Mouse (Mus musculus): ENCODE results near the gene Bmp3. TPM values are rescaled to one million over a fixed set of nuclear protein-coding genes. Genes with fewer than 3 reads are reported as not detected.

Bmp3 gene
- polyA plus RNA-seq, 1 experiment from 2014 or later, result 0.74 TPM

GRCm38 (mm10) chr5:98842600-98843310 lies 11.5 kb upstream of the Bmp3 start:
- H3K9ac ChIP-seq (ENCODE audit: low read length), result no peak overlapping the region
- no peak overlapping the region for H3K4me2 ChIP-seq (ENCODE audit: low read depth, low read length)
- 76% methylated on average over 7 of the region's 7 CpGs for WGBS
- no peaks in the 10 kb centered on the region for H3K9me3 ChIP-seq (replicated peaks; ENCODE audit: control insufficient read depth, low read length)
- H3K27ac ChIP-seq (ENCODE audit: low read length), result no peak overlapping the region
- no peak overlapping the region for H3K4me3 ChIP-seq (ENCODE audit: low read length)
- no peaks in the 10 kb centered on the region; the same call in 1 of the 2 replicates for H3K27me3 ChIP-seq (ENCODE audit: control insufficient read depth, insufficient read depth, low read length)
- no peaks in the 10 kb centered on the region for H3K4me1 ChIP-seq (ENCODE audit: control insufficient read depth, insufficient read depth, low read length)
- no peak for ATAC-seq (replicated peaks; ENCODE audit: extremely low read depth, insufficient read depth, low FRiP score)
- no peaks in the 10 kb centered on the region for H3K36me3 ChIP-seq (ENCODE audit: control insufficient read depth, insufficient read depth)

DNA sequence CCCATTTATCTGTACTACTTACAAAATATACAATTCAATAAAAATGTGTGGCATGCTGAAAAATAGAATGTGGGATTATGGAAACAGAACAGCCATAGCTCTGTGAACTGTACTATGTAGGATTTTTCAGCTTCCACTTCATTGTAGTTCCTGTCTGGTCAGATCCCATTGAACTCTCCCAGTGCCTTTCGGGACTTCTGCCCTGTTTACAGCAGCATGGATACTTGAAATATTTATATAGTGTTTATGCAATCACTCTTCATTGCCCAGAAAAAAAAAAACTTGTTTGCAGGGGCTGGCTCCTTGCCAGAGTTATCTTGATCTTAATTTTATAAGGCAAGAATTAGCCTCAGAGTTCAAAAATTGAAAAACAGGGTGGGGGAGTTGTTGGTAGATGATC lies 9.6 kb upstream of the Bmp3 start:
- Histone ChIP-seq H3K4me2 (ENCODE audit: low read depth, low read length) (no peak overlapping the region), H3K4me3 (ENCODE audit: low read length) (no peak overlapping the region), H3K9ac (ENCODE audit: low read length) (no peak overlapping the region), H3K36me3 (ENCODE audit: control insufficient read depth, insufficient read depth) (no peaks in the 10 kb centered on the region), H3K4me1 (ENCODE audit: control insufficient read depth, insufficient read depth, low read length) (no peaks in the 10 kb centered on the region), H3K27me3 (ENCODE audit: control insufficient read depth, insufficient read depth, low read length) (no peaks in the 10 kb centered on the region; the same call in 1 of the 2 replicates), H3K9me3 (replicated peaks; ENCODE audit: control insufficient read depth, low read length) (no peaks in the 10 kb centered on the region), H3K27ac (ENCODE audit: low read length) (no peak overlapping the region)
- no peak for ATAC-seq (replicated peaks; ENCODE audit: extremely low read depth, insufficient read depth, low FRiP score)
- 57% methylated on average over 1 of the region's 1 CpGs for WGBS

- no peak overlapping the region for H3K27ac ChIP-seq (ENCODE audit: low read length)
- no peaks in the 10 kb centered on the region for H3K9me3 ChIP-seq (replicated peaks; ENCODE audit: control insufficient read depth, low read length)
- ATAC-seq (replicated peaks; ENCODE audit: extremely low read depth, insufficient read depth, low FRiP score), result peak; percentile 32
- H3K4me2 ChIP-seq (ENCODE audit: low read depth, low read length), result peak overlapping the region; percentile 85
- no peaks in the 10 kb centered on the region for H3K36me3 ChIP-seq (ENCODE audit: control insufficient read depth, insufficient read depth)
- peaks cover 7% of the 10 kb centered on the region for H3K4me1 ChIP-seq (ENCODE audit: control insufficient read depth, insufficient read depth, low read length)
- H3K4me3 ChIP-seq (ENCODE audit: low read length), result peak overlapping the region; percentile 66
- WGBS, result under 1% methylated on average over 70 of the region's 75 CpGs
- peak overlapping the region; percentile 65 for H3K9ac ChIP-seq (ENCODE audit: low read length)
- H3K27me3 ChIP-seq (ENCODE audit: control insufficient read depth, insufficient read depth, low read length), result peaks cover 49% of the 10 kb centered on the region
Observed at GRCm38 (mm10) chr5:98854627-98855564, 681 bp downstream of the Bmp3 start.

DNA sequence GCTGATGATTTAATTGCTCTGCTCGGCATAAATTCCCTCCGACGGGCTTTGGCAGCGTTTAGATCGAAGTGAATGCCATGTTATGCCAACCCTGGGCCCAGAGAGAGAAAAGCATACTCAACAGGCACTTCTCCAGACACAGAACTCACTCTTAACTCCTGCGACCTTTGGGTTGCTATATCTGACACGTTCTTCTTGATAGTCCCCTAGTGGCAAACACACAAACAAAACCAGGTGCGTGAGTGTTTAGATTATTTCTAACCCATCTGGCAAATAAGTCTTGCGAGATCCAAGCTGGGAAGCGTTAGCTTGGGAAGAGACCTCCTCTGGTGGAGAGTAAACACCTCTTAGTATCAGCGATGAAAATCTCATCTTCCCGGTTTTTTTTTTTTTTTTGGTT lies 1.5 kb downstream of the Bmp3 start:
- Histone ChIP-seq H3K36me3 (ENCODE audit: control insufficient read depth, insufficient read depth) (no peaks in the 10 kb centered on the region), H3K9me3 (replicated peaks; ENCODE audit: control insufficient read depth, low read length) (no peaks in the 10 kb centered on the region), H3K4me2 (ENCODE audit: low read depth, low read length) (peak overlapping the region; percentile 85; the same call in 1 of the 2 replicates), H3K27me3 (ENCODE audit: control insufficient read depth, insufficient read depth, low read length) (peaks cover 49% of the 10 kb centered on the region), H3K9ac (ENCODE audit: low read length) (no peak overlapping the region), H3K27ac (ENCODE audit: low read length) (no peak overlapping the region), H3K4me1 (ENCODE audit: control insufficient read depth, insufficient read depth, low read length) (peaks cover 7% of the 10 kb centered on the region), H3K4me3 (ENCODE audit: low read length) (peak overlapping the region; percentile 66)
- no peak for ATAC-seq (replicated peaks; ENCODE audit: extremely low read depth, insufficient read depth, low FRiP score)
- WGBS, result 10% methylated on average over 12 of the region's 12 CpGs

DNA sequence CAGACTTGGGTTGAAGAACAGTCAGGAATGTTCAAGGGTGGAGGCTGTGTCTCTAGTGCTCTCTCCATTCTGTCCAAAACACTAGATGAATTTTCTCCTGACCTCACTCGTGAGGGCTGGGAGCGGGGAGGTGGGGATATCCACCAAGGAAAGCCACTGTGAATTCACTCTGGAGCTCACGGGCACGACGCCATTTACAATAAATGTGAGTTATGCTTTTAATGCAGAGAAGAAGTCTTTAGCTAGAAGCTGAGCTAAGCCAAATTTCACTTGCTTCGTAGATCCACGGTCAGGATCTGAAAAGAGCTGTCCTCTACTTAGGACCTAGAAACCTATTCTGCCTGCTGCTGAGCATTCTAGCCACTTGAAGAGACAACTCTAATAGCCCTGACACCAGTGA lies 2.1 kb downstream of the Bmp3 start:
- Histone ChIP-seq H3K27ac (ENCODE audit: low read length) (no peak overlapping the region), H3K36me3 (ENCODE audit: control insufficient read depth, insufficient read depth) (no peaks in the 10 kb centered on the region), H3K4me1 (ENCODE audit: control insufficient read depth, insufficient read depth, low read length) (peaks cover 7% of the 10 kb centered on the region), H3K9me3 (replicated peaks; ENCODE audit: control insufficient read depth, low read length) (no peaks in the 10 kb centered on the region), H3K4me2 (ENCODE audit: low read depth, low read length) (no peak overlapping the region), H3K9ac (ENCODE audit: low read length) (no peak overlapping the region), H3K27me3 (ENCODE audit: control insufficient read depth, insufficient read depth, low read length) (peaks cover 49% of the 10 kb centered on the region), H3K4me3 (ENCODE audit: low read length) (no peak overlapping the region)
- no peak for ATAC-seq (replicated peaks; ENCODE audit: extremely low read depth, insufficient read depth, low FRiP score)
- 61% methylated on average over 7 of the region's 7 CpGs for WGBS

DNA sequence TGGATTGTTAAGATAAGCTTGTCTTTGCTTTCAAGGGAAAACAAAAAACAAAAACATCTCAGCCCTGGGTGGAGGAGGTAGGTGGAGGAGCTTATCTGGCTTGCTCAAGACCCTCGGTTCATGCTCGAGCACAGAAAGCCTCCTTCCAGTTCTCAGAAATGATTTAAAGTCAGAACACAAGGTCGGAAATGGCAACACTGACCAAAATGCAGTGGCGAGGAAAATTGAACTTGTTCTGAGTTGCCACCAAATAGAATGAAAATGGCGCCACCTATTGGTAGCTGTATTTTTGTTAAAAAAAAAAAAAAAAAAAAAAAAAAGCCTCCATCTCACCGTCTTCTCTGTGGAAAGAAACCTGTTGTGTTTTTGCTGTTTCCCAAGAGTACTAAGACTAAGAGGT lies 9.7 kb downstream of the Bmp3 start:
- no peak for ATAC-seq (replicated peaks; ENCODE audit: extremely low read depth, insufficient read depth, low FRiP score)
- H3K4me3 ChIP-seq (ENCODE audit: low read length), result no peak overlapping the region
- H3K36me3 ChIP-seq (ENCODE audit: control insufficient read depth, insufficient read depth), result no peaks in the 10 kb centered on the region
- no peaks in the 10 kb centered on the region for H3K9me3 ChIP-seq (replicated peaks; ENCODE audit: control insufficient read depth, low read length)
- H3K4me1 ChIP-seq (ENCODE audit: control insufficient read depth, insufficient read depth, low read length), result no peaks in the 10 kb centered on the region
- H3K27ac ChIP-seq (ENCODE audit: low read length), result no peak overlapping the region
- peak overlapping the region; percentile 32; the same call in 1 of the 2 replicates for H3K4me2 ChIP-seq (ENCODE audit: low read depth, low read length)
- no peak overlapping the region for H3K9ac ChIP-seq (ENCODE audit: low read length)
- no peaks in the 10 kb centered on the region for H3K27me3 ChIP-seq (ENCODE audit: control insufficient read depth, insufficient read depth, low read length)
- WGBS, result under 1% methylated on average over 6 of the region's 6 CpGs

GRCm38 (mm10) chr5:98865146-98865545 lies 10.9 kb downstream of the Bmp3 start:
- no peaks in the 10 kb centered on the region for H3K4me1 ChIP-seq (ENCODE audit: control insufficient read depth, insufficient read depth, low read length)
- no peak overlapping the region for H3K27ac ChIP-seq (ENCODE audit: low read length)
- WGBS, result 85% methylated on average over 5 of the region's 5 CpGs

DNA sequence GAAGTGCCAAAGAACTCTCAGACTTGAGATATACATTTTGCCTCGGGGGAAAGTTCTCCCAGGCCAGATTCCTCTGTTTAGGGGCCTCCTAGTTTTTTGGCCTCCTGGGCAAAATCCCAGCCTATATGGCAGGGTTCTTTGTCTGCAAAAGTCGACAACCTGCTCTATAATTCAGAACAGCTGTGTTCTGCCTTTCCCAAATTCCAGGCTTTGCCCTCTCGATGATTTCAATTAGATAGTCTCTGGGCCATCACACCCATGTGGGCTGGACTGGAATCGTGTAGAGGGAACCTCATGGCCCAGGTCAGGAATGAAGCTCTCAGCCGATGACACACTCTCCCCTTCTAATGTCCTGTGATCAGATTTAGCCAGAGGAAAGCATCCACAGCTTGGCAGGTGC lies 21.8 kb downstream of the Bmp3 start:
- Histone ChIP-seq H3K9ac (ENCODE audit: low read length) (no peak overlapping the region), H3K4me1 (ENCODE audit: control insufficient read depth, insufficient read depth, low read length) (no peaks in the 10 kb centered on the region), H3K9me3 (replicated peaks; ENCODE audit: control insufficient read depth, low read length) (no peaks in the 10 kb centered on the region), H3K27me3 (ENCODE audit: control insufficient read depth, insufficient read depth, low read length) (no peaks in the 10 kb centered on the region), H3K4me2 (ENCODE audit: low read depth, low read length) (no peak overlapping the region), H3K4me3 (ENCODE audit: low read length) (no peak overlapping the region), H3K36me3 (ENCODE audit: control insufficient read depth, insufficient read depth) (no peaks in the 10 kb centered on the region), H3K27ac (ENCODE audit: low read length) (no peak overlapping the region)
- ATAC-seq (replicated peaks; ENCODE audit: extremely low read depth, insufficient read depth, low FRiP score), result no peak
- 48% methylated on average over 5 of the region's 5 CpGs for whole genome bisulfite sequencing

More at GRCm38 (mm10) chr5:98865146-98865545, 10.9 kb downstream of the Bmp3 start:
- H3K4me3 ChIP-seq (ENCODE audit: low read length), result no peak overlapping the region
- no peaks in the 10 kb centered on the region for H3K27me3 ChIP-seq (ENCODE audit: control insufficient read depth, insufficient read depth, low read length)
- no peaks in the 10 kb centered on the region for H3K36me3 ChIP-seq (ENCODE audit: control insufficient read depth, insufficient read depth)
- no peak overlapping the region for H3K9ac ChIP-seq (ENCODE audit: low read length)
- no peak for ATAC-seq (replicated peaks; ENCODE audit: extremely low read depth, insufficient read depth, low FRiP score)
- no peak overlapping the region for H3K4me2 ChIP-seq (ENCODE audit: low read depth, low read length)
- no peaks in the 10 kb centered on the region for H3K9me3 ChIP-seq (replicated peaks; ENCODE audit: control insufficient read depth, low read length)

DNA sequence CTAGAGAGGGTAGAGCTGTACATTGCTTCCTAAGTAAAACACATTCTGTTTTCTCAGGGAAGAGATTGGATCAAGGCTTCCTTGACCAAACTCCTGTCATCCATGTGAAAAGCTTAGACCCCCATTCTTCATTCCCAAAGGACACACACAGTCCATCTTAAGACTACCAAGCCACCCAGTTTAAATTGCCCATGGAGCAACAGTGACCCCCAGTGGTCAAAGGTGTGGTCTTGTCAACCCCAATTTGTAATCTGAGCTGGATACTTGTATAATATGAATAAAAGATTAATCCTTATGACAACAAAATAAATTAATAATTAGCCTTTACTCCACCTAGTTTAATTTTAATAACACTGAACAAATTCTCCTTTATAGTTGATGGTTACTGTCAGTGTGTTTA lies 24.7 kb downstream of the Bmp3 start:
- no peak for ATAC-seq (replicated peaks; ENCODE audit: extremely low read depth, insufficient read depth, low FRiP score)
- Histone ChIP-seq H3K4me3 (ENCODE audit: low read length) (no peak overlapping the region), H3K27me3 (ENCODE audit: control insufficient read depth, insufficient read depth, low read length) (no peaks in the 10 kb centered on the region), H3K9me3 (replicated peaks; ENCODE audit: control insufficient read depth, low read length) (no peaks in the 10 kb centered on the region), H3K27ac (ENCODE audit: low read length) (no peak overlapping the region), H3K4me2 (ENCODE audit: low read depth, low read length) (no peak overlapping the region), H3K9ac (ENCODE audit: low read length) (no peak overlapping the region), H3K36me3 (ENCODE audit: control insufficient read depth, insufficient read depth) (no peaks in the 10 kb centered on the region), H3K4me1 (ENCODE audit: control insufficient read depth, insufficient read depth, low read length) (no peaks in the 10 kb centered on the region)

Measured in heart, embryonic 16.5 days (tissue).